Mouse (Mus musculus) naive thymus-derived CD4-positive, alpha-beta T cell, adult 5 months (primary cell): ENCODE measurements around the gene Glrx2. TPM values are rescaled to one million over a fixed set of nuclear protein-coding genes. Genes with fewer than 3 reads are reported as not detected.

Source experiments
- polyA plus RNA-seq: library from polyadenylated mRNA; unstranded; fragments of 100-300 nt; shearing (Covaris generic); gene quantifications from one replicate; pipeline ENCODE4 v1.2.1, GENCODE M21; 2017

Gene Glrx2
- 55.5 TPM for polyA plus RNA-seq

GRCm38 (mm10) chr1:143716038-143716437 is at the start of gene Glrx2:
Gene Glrx2, plus strand, starts transcription at chr1:143716338.

GRCm38 (mm10) chr1:143702741-143703262 is 13.3 kb upstream of the Glrx2 start, which contains the start of gene Cdc73:
Gene Cdc73, minus strand, starts transcription at chr1:143702893.

GRCm38 (mm10) chr1:143776446-143777411 is 60.6 kb downstream of the Glrx2 start, which contains the start of the genes Trove2 and Uchl5:
Gene Trove2, minus strand, starts transcription at chr1:143777068.
Gene Uchl5, plus strand, starts transcription at chr1:143777272.

Other genes starting within 250 kb of the Glrx2 start
- 0.12 TPM for gene B3galt2, start 75.7 kb upstream of the Glrx2 start, polyA plus RNA-seq
- 97.7 TPM for gene Cdc73, start 13.4 kb upstream of the Glrx2 start, polyA plus RNA-seq
- 4.2 TPM for gene Trove2, start 60.7 kb downstream of the Glrx2 start, polyA plus RNA-seq
- 80.4 TPM for gene Uchl5, start 60.9 kb downstream of the Glrx2 start, polyA plus RNA-seq